Mouse (Mus musculus): ENCODE results near the gene Kras. TPM values are rescaled to one million over a fixed set of nuclear protein-coding genes. Genes with fewer than 3 reads are reported as not detected.

Kras gene
- polyA plus RNA-seq, 1 experiment from 2014 or later: 123 TPM

GRCm38 (mm10) chr6:145242521-145242920 is 7.5 kb downstream of the Kras start:
- Histone ChIP-seq H3K4me2 (replicated peaks) (no peak overlapping the region), H3K27me3 (no peaks in the 10 kb centered on the region), H3K4me3 (no peak overlapping the region), H3K9me3 (no peaks in the 10 kb centered on the region), H3K27ac (replicated peaks) (no peak overlapping the region), H3K4me1 (peaks cover 6% of the 10 kb centered on the region; the same call in 1 of the 2 replicates), H3K9ac (replicated peaks) (no peak overlapping the region), H3K36me3 (peaks cover 30% of the 10 kb centered on the region)
- ATAC-seq (replicated peaks): no peak
- WGBS: 43% methylated on average over 1 of the region's 1 CpGs

- 93% methylated on average over 6 of the region's 6 CpGs for WGBS
- Histone ChIP-seq H3K27ac (replicated peaks) (no peak overlapping the region), H3K27me3 (no peaks in the 10 kb centered on the region)
Measured at GRCm38 (mm10) chr6:145240285-145240684, 9.8 kb downstream of the Kras start.

GRCm38 (mm10) chr6:145237148-145237547 is 12.9 kb downstream of the Kras start:
- Histone ChIP-seq H3K27ac (replicated peaks) (no peak overlapping the region), H3K9me3 (no peaks in the 10 kb centered on the region), H3K4me1 (no peaks in the 10 kb centered on the region), H3K27me3 (no peaks in the 10 kb centered on the region), H3K9ac (replicated peaks) (no peak overlapping the region), H3K4me3 (no peak overlapping the region), H3K4me2 (replicated peaks) (no peak overlapping the region), H3K36me3 (peaks cover 10% of the 10 kb centered on the region)
- ATAC-seq (replicated peaks): no peak
- WGBS: 84% methylated on average over 4 of the region's 4 CpGs

More at GRCm38 (mm10) chr6:145240285-145240684, 9.8 kb downstream of the Kras start:
- no peak overlapping the region for H3K9ac ChIP-seq (replicated peaks)
- no peaks in the 10 kb centered on the region for H3K9me3 ChIP-seq
- ATAC-seq (replicated peaks): no peak
- no peak overlapping the region for H3K4me3 ChIP-seq
- H3K4me2 ChIP-seq (replicated peaks): no peak overlapping the region
- no peaks in the 10 kb centered on the region for H3K4me1 ChIP-seq
- H3K36me3 ChIP-seq: peaks cover 19% of the 10 kb centered on the region

GRCm38 (mm10) chr6:145235367-145235766 is 14.7 kb downstream of the Kras start:
- Histone ChIP-seq H3K4me3 (no peak overlapping the region), H3K4me1 (no peaks in the 10 kb centered on the region), H3K27ac (replicated peaks) (no peak overlapping the region), H3K4me2 (replicated peaks) (no peak overlapping the region), H3K36me3 (peaks cover 18% of the 10 kb centered on the region), H3K9ac (replicated peaks) (no peak overlapping the region), H3K27me3 (no peaks in the 10 kb centered on the region), H3K9me3 (no peaks in the 10 kb centered on the region)
- WGBS: 86% methylated on average over 6 of the region's 6 CpGs
- no peak for ATAC-seq (replicated peaks)

GRCm38 (mm10) chr6:145234391-145234790 is 15.6 kb downstream of the Kras start:
- 63% methylated on average over 1 of the region's 1 CpGs for WGBS
- ATAC-seq (replicated peaks): no peak
- H3K27ac ChIP-seq (replicated peaks): no peak overlapping the region
- peaks cover 13% of the 10 kb centered on the region for H3K36me3 ChIP-seq
- H3K9me3 ChIP-seq: no peaks in the 10 kb centered on the region
- no peaks in the 10 kb centered on the region for H3K4me1 ChIP-seq
- H3K27me3 ChIP-seq: no peaks in the 10 kb centered on the region
- H3K9ac ChIP-seq (replicated peaks): no peak overlapping the region
- no peak overlapping the region for H3K4me2 ChIP-seq (replicated peaks)
- H3K4me3 ChIP-seq: no peak overlapping the region

- no peak for ATAC-seq (replicated peaks)
- 87% methylated on average over 3 of the region's 3 CpGs for WGBS
- Histone ChIP-seq H3K36me3 (peaks cover 18% of the 10 kb centered on the region), H3K27ac (replicated peaks) (no peak overlapping the region), H3K4me1 (no peaks in the 10 kb centered on the region), H3K27me3 (no peaks in the 10 kb centered on the region), H3K4me2 (replicated peaks) (no peak overlapping the region), H3K9me3 (no peaks in the 10 kb centered on the region), H3K9ac (replicated peaks) (no peak overlapping the region), H3K4me3 (no peak overlapping the region)
Measured at GRCm38 (mm10) chr6:145226296-145226695, 23.7 kb downstream of the Kras start.

- H3K4me2 ChIP-seq (replicated peaks): no peak overlapping the region
- no peak overlapping the region for H3K27ac ChIP-seq (replicated peaks)
- H3K9me3 ChIP-seq: no peaks in the 10 kb centered on the region
- H3K4me3 ChIP-seq: no peak overlapping the region
- H3K27me3 ChIP-seq: no peaks in the 10 kb centered on the region
- 84% methylated on average over 6 of the region's 6 CpGs for WGBS
- no peak overlapping the region for H3K9ac ChIP-seq (replicated peaks)
- H3K36me3 ChIP-seq: peaks cover 19% of the 10 kb centered on the region
- no peaks in the 10 kb centered on the region for H3K4me1 ChIP-seq
- ATAC-seq (replicated peaks): no peak
Measured at GRCm38 (mm10) chr6:145224246-145224645, 25.8 kb downstream of the Kras start.

GRCm38 (mm10) chr6:145215826-145216225 is 34.2 kb downstream of the Kras start:
- WGBS: 93% methylated on average over 3 of the region's 3 CpGs
- Histone ChIP-seq H3K9ac (replicated peaks) (no peak overlapping the region), H3K27ac (replicated peaks) (no peak overlapping the region), H3K4me1 (peaks cover 8% of the 10 kb centered on the region), H3K27me3 (no peaks in the 10 kb centered on the region), H3K4me2 (replicated peaks) (no peak overlapping the region), H3K36me3 (peaks cover 20% of the 10 kb centered on the region), H3K4me3 (no peak overlapping the region), H3K9me3 (no peaks in the 10 kb centered on the region)
- ATAC-seq (replicated peaks): no peak

- H3K4me1 ChIP-seq: peaks cover 17% of the 10 kb centered on the region
- H3K36me3 ChIP-seq: peaks cover 9% of the 10 kb centered on the region
- H3K9ac ChIP-seq (replicated peaks): no peak overlapping the region
- no peak overlapping the region for H3K4me3 ChIP-seq
- no peak for ATAC-seq (replicated peaks)
- WGBS: 97% methylated on average over 2 of the region's 2 CpGs
- H3K27ac ChIP-seq (replicated peaks): no peak overlapping the region
- H3K4me2 ChIP-seq (replicated peaks): no peak overlapping the region
- H3K27me3 ChIP-seq: no peaks in the 10 kb centered on the region
- no peaks in the 10 kb centered on the region for H3K9me3 ChIP-seq
Measured at GRCm38 (mm10) chr6:145213916-145214315, 36.1 kb downstream of the Kras start.

- peak overlapping the region; percentile 70 for H3K4me3 ChIP-seq
- peak overlapping the region; percentile 93 for H3K27ac ChIP-seq (replicated peaks)
- H3K36me3 ChIP-seq: no peaks in the 10 kb centered on the region
- peak overlapping the region; percentile 56 for H3K4me2 ChIP-seq (replicated peaks)
- 5% methylated on average over 21 of the region's 21 CpGs for WGBS
- peak; percentile 7 for ATAC-seq (replicated peaks)
- peak overlapping the region; percentile 69 for H3K9ac ChIP-seq (replicated peaks)
- H3K9me3 ChIP-seq: no peaks in the 10 kb centered on the region
- peaks cover 17% of the 10 kb centered on the region for H3K4me1 ChIP-seq
- no peaks in the 10 kb centered on the region for H3K27me3 ChIP-seq
Measured at GRCm38 (mm10) chr6:145211376-145212305, 38.4 kb downstream of the Kras start.

- under 1% methylated on average over 36 of the region's 36 CpGs for WGBS
- Histone ChIP-seq H3K9me3 (no peaks in the 10 kb centered on the region), H3K4me1 (peaks cover 17% of the 10 kb centered on the region), H3K27ac (replicated peaks) (peak within 1 kb of the TSS; percentile 93), H3K4me2 (replicated peaks) (peak within 1 kb of the TSS; percentile 60), H3K27me3 (no peaks in the 10 kb centered on the region), H3K36me3 (no peaks in the 10 kb centered on the region), H3K9ac (replicated peaks) (peak within 1 kb of the TSS; percentile 69), H3K4me3 (peak within 1 kb of the TSS; percentile 70)
- peak; percentile 100 for ATAC-seq (replicated peaks)
Measured at GRCm38 (mm10) chr6:145210816-145211338, 39.2 kb downstream of the Kras start, which contains the start of the genes Casc1 and Etfrf1. TSS of gene Casc1 (minus strand) at chr6:145211005. TSS of gene Etfrf1 (plus strand) at chr6:145211134.

- Histone ChIP-seq H3K27me3 (no peaks in the 10 kb centered on the region), H3K4me3 (peak overlapping the region; percentile 70), H3K27ac (replicated peaks) (peak overlapping the region; percentile 54), H3K4me1 (peaks cover 17% of the 10 kb centered on the region), H3K4me2 (replicated peaks) (peak overlapping the region; percentile 60), H3K36me3 (no peaks in the 10 kb centered on the region), H3K9ac (replicated peaks) (no peak overlapping the region), H3K9me3 (no peaks in the 10 kb centered on the region)
- WGBS: 23% methylated on average over 8 of the region's 8 CpGs
- peak; percentile 2; the same call in 1 of the 2 replicates for ATAC-seq (replicated peaks)
Measured at GRCm38 (mm10) chr6:145210056-145210680, 39.9 kb downstream of the Kras start.

Data from forebrain, embryonic 15.5 days (tissue).